Mouse (Mus musculus): ENCODE data around the gene Fosl2. TPM values are rescaled to one million over a fixed set of nuclear protein-coding genes. Genes with fewer than 3 reads are reported as not detected.

The Fosl2 gene
- 0.48 and 0.96 TPM in 2 replicates for polyA plus RNA-seq (2014; fragmentation: Nextera tagmentation; extraction: Ambion mirVana)

DNA sequence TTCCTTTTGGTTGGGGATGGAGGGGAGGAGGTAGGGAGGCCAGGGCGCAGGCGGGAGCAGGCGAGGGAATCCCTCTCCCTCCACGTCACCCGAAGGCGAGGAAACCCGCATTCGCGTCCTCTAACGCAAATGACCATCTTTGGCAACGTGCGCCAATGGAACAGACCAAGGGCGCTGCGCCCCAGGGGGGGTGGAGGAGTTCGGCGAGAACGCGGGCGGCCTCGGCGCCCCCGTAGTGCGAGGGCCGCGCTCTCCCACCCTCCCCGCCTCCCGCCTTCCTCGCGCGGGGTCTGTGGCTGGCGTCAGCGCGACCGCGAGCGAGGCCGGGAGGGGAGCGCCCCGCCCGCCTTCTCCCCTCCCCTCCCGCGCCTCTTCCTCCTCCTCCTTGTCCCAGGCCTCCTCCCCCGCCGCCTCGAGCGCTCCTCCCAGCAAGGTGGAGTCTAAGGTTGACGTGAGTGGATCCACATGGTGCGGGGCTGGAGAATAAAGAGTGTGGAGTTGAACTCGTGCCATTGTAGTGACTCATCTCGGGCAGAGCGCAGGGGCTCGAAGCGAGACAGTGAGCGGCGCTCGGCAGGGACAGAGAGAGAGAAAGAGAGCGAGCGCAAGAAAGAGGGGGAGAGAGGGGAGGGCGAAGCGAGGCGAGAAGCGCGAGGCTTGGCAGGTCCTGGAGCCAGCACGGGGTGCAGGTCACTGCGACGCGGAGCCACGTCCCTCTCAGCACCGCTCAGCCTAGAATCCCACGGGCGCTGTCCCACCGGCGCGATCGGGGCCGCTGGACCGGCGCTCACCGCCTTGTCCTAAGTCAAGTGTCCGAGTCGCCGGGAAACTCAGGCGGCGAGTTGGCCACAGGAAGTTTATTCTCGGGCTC lies at the start of gene Fosl2:
Fosl2 (plus strand) TSS at position 466 of the 871 bp plus-strand sequence.
- DNase-seq (ENCODE audit: low spot score) = peak; percentile 87
- WGBS = under 1% methylated on average over 70 of the region's 85 CpGs
- Histone ChIP-seq H3K27me3 (ENCODE audit: control insufficient read depth, insufficient read depth, low read length) (peaks cover 52% of the 10 kb centered on the region), H3K4me3 (ENCODE audit: low read depth, low read length) (peak within 1 kb of the TSS; percentile 52), H3K36me3 (ENCODE audit: control insufficient read depth, insufficient read depth, low read length) (no peaks in the 10 kb centered on the region), H3K9me3 (ENCODE audit: control insufficient read depth, low read length) (no peaks in the 10 kb centered on the region), H3K27ac (ENCODE audit: low read depth, low read length) (peak within 1 kb of the TSS; percentile 34; the same call in 1 of the 2 replicates), H3K4me2 (ENCODE audit: low read depth) (peak within 1 kb of the TSS; percentile 94), H3K9ac (ENCODE audit: low read length) (peak within 1 kb of the TSS; percentile 58), H3K4me1 (ENCODE audit: control insufficient read depth, insufficient read depth, low read length) (peaks cover 6% of the 10 kb centered on the region; the same call in 1 of the 2 replicates)
- ATAC-seq (ENCODE audit: insufficient read depth, low FRiP score, low TSS enrichment) = peak; percentile 64

DNA sequence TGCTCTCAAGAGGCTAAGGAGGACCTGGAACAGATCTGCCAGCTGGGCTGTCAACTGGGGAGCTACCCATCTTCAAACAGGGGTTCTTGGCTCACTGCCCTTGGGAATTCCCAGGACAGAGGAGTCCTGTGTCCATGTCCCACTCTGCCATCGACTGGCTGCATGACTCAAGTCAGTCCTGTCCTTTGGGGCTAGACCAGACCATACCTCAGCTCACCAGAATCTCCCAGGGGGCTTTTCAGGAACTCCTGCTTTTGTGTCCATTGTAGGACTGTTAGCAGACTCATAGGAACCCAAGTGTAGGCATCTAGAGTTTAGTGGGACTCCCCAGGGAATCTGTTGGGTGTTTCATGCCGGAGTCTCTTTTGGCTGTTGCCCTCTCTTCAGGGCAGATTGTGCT lies 49.6 kb upstream of the Fosl2 start:
- Histone ChIP-seq H3K4me1 (ENCODE audit: control insufficient read depth, insufficient read depth, low read length) (no peaks in the 10 kb centered on the region), H3K36me3 (ENCODE audit: control insufficient read depth, insufficient read depth, low read length) (no peaks in the 10 kb centered on the region), H3K4me2 (ENCODE audit: low read depth) (no peak overlapping the region), H3K9ac (ENCODE audit: low read length) (no peak overlapping the region), H3K9me3 (ENCODE audit: control insufficient read depth, low read length) (no peaks in the 10 kb centered on the region), H3K27ac (ENCODE audit: low read depth, low read length) (no peak overlapping the region), H3K27me3 (ENCODE audit: control insufficient read depth, insufficient read depth, low read length) (no peaks in the 10 kb centered on the region), H3K4me3 (ENCODE audit: low read depth, low read length) (no peak overlapping the region)
- no peak for DNase-seq (ENCODE audit: low spot score)
- no peak for ATAC-seq (ENCODE audit: insufficient read depth, low FRiP score, low TSS enrichment)
- WGBS = 92% methylated on average over 2 of the region's 2 CpGs

DNA sequence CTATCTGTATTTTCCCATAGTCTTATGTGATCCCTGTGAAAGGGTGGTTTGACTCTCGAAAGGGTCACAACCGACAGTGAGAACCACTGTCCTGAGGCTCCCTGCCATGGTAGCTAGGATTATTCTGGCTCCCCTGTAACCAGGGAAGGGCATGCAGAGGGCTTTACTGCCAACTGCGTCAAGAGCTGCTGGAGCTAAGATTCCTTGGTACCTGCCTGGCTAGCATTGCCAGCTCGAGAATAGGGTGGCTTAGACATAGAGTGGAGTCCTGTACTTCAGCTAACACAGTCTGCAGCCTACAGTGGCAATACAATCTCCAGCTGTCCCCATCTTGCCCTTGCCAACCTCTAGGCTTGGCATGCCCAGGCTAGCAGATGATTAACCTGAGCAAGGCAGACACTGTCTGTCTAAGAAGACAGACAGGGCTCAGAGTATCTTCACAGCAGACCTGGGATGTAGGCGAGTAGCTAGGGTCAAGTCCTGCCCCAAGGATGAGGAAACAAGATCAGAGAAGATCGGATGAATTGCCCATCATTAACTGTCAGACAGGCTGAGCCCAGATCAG lies 49.0 kb upstream of the Fosl2 start:
- Histone ChIP-seq H3K36me3 (ENCODE audit: control insufficient read depth, insufficient read depth, low read length) (no peaks in the 10 kb centered on the region), H3K9ac (ENCODE audit: low read length) (no peak overlapping the region), H3K27ac (ENCODE audit: low read depth, low read length) (no peak overlapping the region), H3K4me2 (ENCODE audit: low read depth) (no peak overlapping the region), H3K4me1 (ENCODE audit: control insufficient read depth, insufficient read depth, low read length) (no peaks in the 10 kb centered on the region), H3K4me3 (ENCODE audit: low read depth, low read length) (no peak overlapping the region), H3K9me3 (ENCODE audit: control insufficient read depth, low read length) (no peaks in the 10 kb centered on the region), H3K27me3 (ENCODE audit: control insufficient read depth, insufficient read depth, low read length) (no peaks in the 10 kb centered on the region)
- ATAC-seq (ENCODE audit: insufficient read depth, low FRiP score, low TSS enrichment) (no peak), DNase-seq (ENCODE audit: low spot score) (no peak)
- WGBS = 87% methylated on average over 6 of the region's 6 CpGs

- no peaks in the 10 kb centered on the region for H3K27me3 ChIP-seq (ENCODE audit: control insufficient read depth, insufficient read depth, low read length)
- DNase-seq (ENCODE audit: low spot score) (no peak), ATAC-seq (ENCODE audit: insufficient read depth, low FRiP score, low TSS enrichment) (no peak)
- no peak overlapping the region for H3K9ac ChIP-seq (ENCODE audit: low read length)
- H3K27ac ChIP-seq (ENCODE audit: low read depth, low read length) = no peak overlapping the region
- H3K4me1 ChIP-seq (ENCODE audit: control insufficient read depth, insufficient read depth, low read length) = no peaks in the 10 kb centered on the region
- no peaks in the 10 kb centered on the region for H3K36me3 ChIP-seq (ENCODE audit: control insufficient read depth, insufficient read depth, low read length)
- H3K9me3 ChIP-seq (ENCODE audit: control insufficient read depth, low read length) = no peaks in the 10 kb centered on the region
- no peak overlapping the region for H3K4me3 ChIP-seq (ENCODE audit: low read depth, low read length)
- no peak overlapping the region for H3K4me2 ChIP-seq (ENCODE audit: low read depth)
- 52% methylated on average over 5 of the region's 5 CpGs for WGBS
Observed at GRCm38 (mm10) chr5:32089481-32089880, 46.1 kb upstream of the Fosl2 start.

GRCm38 (mm10) chr5:32092281-32092680 lies 43.3 kb upstream of the Fosl2 start:
- no peak for ATAC-seq (ENCODE audit: insufficient read depth, low FRiP score, low TSS enrichment)
- H3K4me1 ChIP-seq (ENCODE audit: control insufficient read depth, insufficient read depth, low read length) = no peaks in the 10 kb centered on the region

GRCm38 (mm10) chr5:32098691-32099090 lies 36.9 kb upstream of the Fosl2 start:
- no peak overlapping the region for H3K9ac ChIP-seq (ENCODE audit: low read length)
- H3K4me1 ChIP-seq (ENCODE audit: control insufficient read depth, insufficient read depth, low read length) = no peaks in the 10 kb centered on the region
- DNase-seq (ENCODE audit: low spot score) (no peak), ATAC-seq (ENCODE audit: insufficient read depth, low FRiP score, low TSS enrichment) (no peak)
- no peaks in the 10 kb centered on the region for H3K27me3 ChIP-seq (ENCODE audit: control insufficient read depth, insufficient read depth, low read length)
- H3K36me3 ChIP-seq (ENCODE audit: control insufficient read depth, insufficient read depth, low read length) = no peaks in the 10 kb centered on the region
- H3K4me3 ChIP-seq (ENCODE audit: low read depth, low read length) = no peak overlapping the region
- no peaks in the 10 kb centered on the region for H3K9me3 ChIP-seq (ENCODE audit: control insufficient read depth, low read length)
- H3K27ac ChIP-seq (ENCODE audit: low read depth, low read length) = no peak overlapping the region
- WGBS = 88% methylated on average over 3 of the region's 3 CpGs
- H3K4me2 ChIP-seq (ENCODE audit: low read depth) = no peak overlapping the region

More at GRCm38 (mm10) chr5:32092281-32092680, 43.3 kb upstream of the Fosl2 start:
- no peaks in the 10 kb centered on the region for H3K9me3 ChIP-seq (ENCODE audit: control insufficient read depth, low read length)
- H3K27ac ChIP-seq (ENCODE audit: low read depth, low read length) = no peak overlapping the region
- no peaks in the 10 kb centered on the region for H3K27me3 ChIP-seq (ENCODE audit: control insufficient read depth, insufficient read depth, low read length)
- H3K9ac ChIP-seq (ENCODE audit: low read length) = no peak overlapping the region
- no peak overlapping the region for H3K4me2 ChIP-seq (ENCODE audit: low read depth)
- no peaks in the 10 kb centered on the region for H3K36me3 ChIP-seq (ENCODE audit: control insufficient read depth, insufficient read depth, low read length)
- H3K4me3 ChIP-seq (ENCODE audit: low read depth, low read length) = no peak overlapping the region
- DNase-seq (ENCODE audit: low spot score) = no peak

DNA sequence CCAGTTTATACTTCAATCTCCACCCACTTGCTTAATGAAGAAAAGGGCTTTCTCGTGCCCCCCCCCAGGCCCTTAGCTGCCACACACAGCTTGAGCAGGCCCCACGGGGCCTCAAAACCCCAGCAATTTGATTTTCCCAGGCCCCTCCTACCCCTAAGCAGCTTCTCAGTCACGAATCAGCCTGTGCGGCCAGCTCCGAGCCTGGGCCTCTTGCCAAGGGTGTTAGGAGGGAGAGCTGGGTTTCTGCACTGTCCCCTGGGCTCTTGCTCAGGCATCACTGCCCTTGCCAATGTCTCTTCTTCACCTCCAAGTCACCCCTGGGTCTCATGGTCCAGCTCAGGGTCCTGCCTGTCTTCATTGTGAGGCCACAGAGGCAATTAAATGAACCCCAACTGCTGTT lies 33.1 kb upstream of the Fosl2 start:
- H3K9ac ChIP-seq (ENCODE audit: low read length) = no peak overlapping the region

DNA sequence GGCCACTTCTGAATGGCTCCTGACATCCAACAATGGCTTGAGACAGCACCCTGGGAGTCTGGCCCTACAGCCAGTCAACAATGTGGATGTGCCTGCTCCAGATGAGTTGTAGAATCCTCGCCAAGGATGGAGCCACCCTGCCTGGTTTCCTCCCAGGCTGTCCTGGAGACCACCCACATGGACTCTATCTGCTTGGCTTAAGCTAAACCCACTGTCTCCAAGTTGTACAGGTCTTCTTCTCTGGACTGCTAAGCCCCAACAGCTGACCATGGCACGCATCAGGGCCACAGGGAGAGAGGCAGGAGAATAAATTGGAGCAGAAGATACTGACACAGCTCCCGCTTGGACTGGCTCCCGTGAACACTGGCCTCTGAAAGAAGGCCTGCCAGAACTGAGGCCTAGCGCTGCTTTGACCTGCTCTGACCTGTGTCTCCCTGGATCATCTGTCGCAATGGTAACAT lies 32.6 kb upstream of the Fosl2 start:
- Histone ChIP-seq H3K36me3 (ENCODE audit: control insufficient read depth, insufficient read depth, low read length) (no peaks in the 10 kb centered on the region), H3K4me3 (ENCODE audit: low read depth, low read length) (no peak overlapping the region), H3K9me3 (ENCODE audit: control insufficient read depth, low read length) (no peaks in the 10 kb centered on the region), H3K27me3 (ENCODE audit: control insufficient read depth, insufficient read depth, low read length) (no peaks in the 10 kb centered on the region), H3K4me1 (ENCODE audit: control insufficient read depth, insufficient read depth, low read length) (no peaks in the 10 kb centered on the region), H3K9ac (ENCODE audit: low read length) (no peak overlapping the region), H3K27ac (ENCODE audit: low read depth, low read length) (no peak overlapping the region), H3K4me2 (ENCODE audit: low read depth) (no peak overlapping the region)
- WGBS = 82% methylated on average over 6 of the region's 6 CpGs
- no peak for ATAC-seq (ENCODE audit: insufficient read depth, low FRiP score, low TSS enrichment)
- DNase-seq (ENCODE audit: low spot score) = no peak

More for the DNA sequence above, 33.1 kb upstream of the Fosl2 start:
- Histone ChIP-seq H3K27ac (ENCODE audit: low read depth, low read length) (no peak overlapping the region), H3K27me3 (ENCODE audit: control insufficient read depth, insufficient read depth, low read length) (no peaks in the 10 kb centered on the region), H3K4me1 (ENCODE audit: control insufficient read depth, insufficient read depth, low read length) (no peaks in the 10 kb centered on the region), H3K4me3 (ENCODE audit: low read depth, low read length) (no peak overlapping the region), H3K36me3 (ENCODE audit: control insufficient read depth, insufficient read depth, low read length) (no peaks in the 10 kb centered on the region), H3K4me2 (ENCODE audit: low read depth) (no peak overlapping the region), H3K9me3 (ENCODE audit: control insufficient read depth, low read length) (no peaks in the 10 kb centered on the region)
- DNase-seq (ENCODE audit: low spot score) (no peak), ATAC-seq (ENCODE audit: insufficient read depth, low FRiP score, low TSS enrichment) (no peak)
- 53% methylated on average over 5 of the region's 5 CpGs for WGBS

DNA sequence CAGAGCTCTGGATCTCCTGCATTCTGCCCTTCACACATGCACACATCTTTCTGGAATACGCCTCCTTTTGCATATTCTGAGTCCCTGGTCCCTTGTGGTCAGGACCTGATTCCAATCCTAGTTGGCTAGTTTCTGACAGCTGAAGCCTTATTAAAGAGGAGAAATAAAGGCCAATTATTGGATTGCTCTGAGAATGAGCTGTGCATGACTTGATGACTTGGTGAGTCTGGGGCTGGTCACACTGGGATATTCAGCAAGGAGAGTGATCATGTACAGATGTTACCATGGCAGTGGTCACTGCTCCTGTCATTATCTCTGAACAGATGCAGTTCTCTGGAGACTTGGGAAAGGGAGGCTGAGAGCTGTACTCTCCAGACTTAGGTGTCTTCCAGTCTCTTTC lies 32.1 kb upstream of the Fosl2 start:
- Histone ChIP-seq H3K4me2 (ENCODE audit: low read depth) (no peak overlapping the region), H3K27me3 (ENCODE audit: control insufficient read depth, insufficient read depth, low read length) (no peaks in the 10 kb centered on the region), H3K9me3 (ENCODE audit: control insufficient read depth, low read length) (no peaks in the 10 kb centered on the region), H3K9ac (ENCODE audit: low read length) (no peak overlapping the region), H3K4me1 (ENCODE audit: control insufficient read depth, insufficient read depth, low read length) (no peaks in the 10 kb centered on the region), H3K4me3 (ENCODE audit: low read depth, low read length) (no peak overlapping the region), H3K36me3 (ENCODE audit: control insufficient read depth, insufficient read depth, low read length) (no peaks in the 10 kb centered on the region), H3K27ac (ENCODE audit: low read depth, low read length) (no peak overlapping the region)
- ATAC-seq (ENCODE audit: insufficient read depth, low FRiP score, low TSS enrichment) (no peak), DNase-seq (ENCODE audit: low spot score) (no peak)
- WGBS = 97% methylated on average over 1 of the region's 1 CpGs
